Comparison of ENCODE assay signal across 10 mouse cellular contexts in genomic region chr7:130948563-130949208, GRCm38 (mm10). TPM values are rescaled to one million over a fixed set of nuclear protein-coding genes. Genes with fewer than 3 reads are reported as not detected.
A peak's percentile ranks its signal among the peaks of the same experiment; 100 is the strongest.
DNase-seq lines count a peak whose midpoint lies in the region; ATAC-seq and TF ChIP-seq lines count a peak whose summit lies in the region.
"Had no signal": no experiment of that assay in that cellular context is flagged by ENCODE, and none has a peak within 500 bp of the region (broad histone marks: within the 10 kb centered on the region; RNA-seq: fewer than 3 reads in every experiment).

No protein-coding gene starts in this region.

- no peak for DNase-seq in gastrocnemius, adult 2 months
- DNase-seq in gastrocnemius, postnatal 14 days = no peak
- DNase-seq in liver = no peak

- H3K4me3 ChIP-seq in gastrocnemius, adult 2 months = peak overlapping the region; percentile 47
- H3K4me3 ChIP-seq in liver, embryonic 12.5 days = no peak overlapping the region
- H3K4me3 ChIP-seq in embryonic fibroblast, embryonic 13.5 days (ENCODE audit: insufficient read depth, low read length) = no peak overlapping the region
- no peak overlapping the region for H3K4me3 ChIP-seq in liver, embryonic 16.5 days (ENCODE audit: low read depth, low read length)
- no peak overlapping the region for H3K4me3 ChIP-seq in midbrain, embryonic 16.5 days (ENCODE audit: low read depth, low read length)
- H3K4me3 ChIP-seq: hindbrain, embryonic 13.5 days; midbrain, embryonic 12.5 days had no signal

- no peaks in the 10 kb centered on the region for H3K36me3 ChIP-seq in liver, embryonic 12.5 days
- no peaks in the 10 kb centered on the region for H3K36me3 ChIP-seq in liver, embryonic 16.5 days (ENCODE audit: control insufficient read depth, insufficient read depth)
- H3K36me3 ChIP-seq in midbrain, embryonic 16.5 days (ENCODE audit: control insufficient read depth, insufficient read depth, low read length) = no peaks in the 10 kb centered on the region
- H3K36me3 ChIP-seq: hindbrain, embryonic 13.5 days; midbrain, embryonic 12.5 days had no signal

- intact Hi-C loops in gastrocnemius, adult 2 months (cut with DNase I) = no loop called here
- intact Hi-C loops in gastrocnemius, postnatal 14 days (cut with DNase I; ENCODE audit: low total_unique reads) = no loop called here

- H3K27me3 ChIP-seq in liver, embryonic 12.5 days (replicated peaks) = no peaks in the 10 kb centered on the region
- H3K27me3 ChIP-seq in liver, embryonic 16.5 days (ENCODE audit: control insufficient read depth, insufficient read depth, low read depth, low read length) = no peaks in the 10 kb centered on the region
- no peaks in the 10 kb centered on the region for H3K27me3 ChIP-seq in midbrain, embryonic 16.5 days (ENCODE audit: control insufficient read depth, insufficient read depth, low read depth, low read length)
- H3K27me3 ChIP-seq: hindbrain, embryonic 13.5 days; midbrain, embryonic 12.5 days had no signal

- H3K9ac ChIP-seq in liver, embryonic 12.5 days = no peak overlapping the region
- H3K9ac ChIP-seq in liver, embryonic 16.5 days (ENCODE audit: low read depth, low read length) = no peak overlapping the region
- no peak overlapping the region for H3K9ac ChIP-seq in midbrain, embryonic 16.5 days (ENCODE audit: low read depth, low read length)
- H3K9ac ChIP-seq: hindbrain, embryonic 13.5 days; midbrain, embryonic 12.5 days had no signal

- WGBS in liver, embryonic 12.5 days (ENCODE audit: insufficient replicate concordance) = 14% methylated on average over 5 of the region's 5 CpGs
- WGBS in liver, embryonic 16.5 days (ENCODE audit: insufficient replicate concordance) = 15% methylated on average over 5 of the region's 5 CpGs
- 76% methylated on average over 5 of the region's 5 CpGs for WGBS in midbrain, embryonic 16.5 days

- peak overlapping the region; percentile 74 for H3K27ac ChIP-seq in gastrocnemius, adult 2 months
- no peak overlapping the region for H3K27ac ChIP-seq in liver, embryonic 12.5 days
- H3K27ac ChIP-seq in embryonic fibroblast, embryonic 13.5 days (ENCODE audit: insufficient read depth, low read length) = peak overlapping the region; percentile 55
- H3K27ac ChIP-seq in liver, embryonic 16.5 days (ENCODE audit: low read length) = no peak overlapping the region
- H3K27ac ChIP-seq in midbrain, embryonic 16.5 days (ENCODE audit: low read length) = no peak overlapping the region
- H3K27ac ChIP-seq: hindbrain, embryonic 13.5 days; midbrain, embryonic 12.5 days had no signal

- H3K4me1 ChIP-seq in liver, embryonic 12.5 days = 0 out of 2 replicates have a peak, but pooled peaks cover 8% of the 10 kb centered on the region
- H3K4me1 ChIP-seq in embryonic fibroblast, embryonic 13.5 days (ENCODE audit: control insufficient read depth, insufficient read depth, low read length) = peaks cover 12% of the 10 kb centered on the region; the same call in 1 of the 2 replicates
- no peaks in the 10 kb centered on the region for H3K4me1 ChIP-seq in liver, embryonic 16.5 days (ENCODE audit: control insufficient read depth, low read depth, low read length)
- no peaks in the 10 kb centered on the region for H3K4me1 ChIP-seq in midbrain, embryonic 16.5 days (ENCODE audit: control insufficient read depth, insufficient read depth, low read length)
- H3K4me1 ChIP-seq: hindbrain, embryonic 13.5 days; midbrain, embryonic 12.5 days had no signal

- no peak for TF ChIP-seq POLR2A in embryonic fibroblast, embryonic 13.5 days (IDR thresholded peaks at IDR 0.05; ENCODE audit: low read depth, low read length)

- no peaks in the 10 kb centered on the region for H3K9me3 ChIP-seq in liver, embryonic 12.5 days (replicated peaks)
- no peaks in the 10 kb centered on the region for H3K9me3 ChIP-seq in liver, embryonic 16.5 days (replicated peaks; ENCODE audit: control insufficient read depth, low read length)
- H3K9me3 ChIP-seq in midbrain, embryonic 16.5 days (replicated peaks; ENCODE audit: control insufficient read depth, low read length, poor library complexity, severe bottlenecking) = no peaks in the 10 kb centered on the region
- H3K9me3 ChIP-seq: hindbrain, embryonic 13.5 days; midbrain, embryonic 12.5 days had no signal

- TF ChIP-seq CTCF in gastrocnemius, adult 2 months (IDR thresholded peaks at IDR 0.05) = no peak
- no peak for TF ChIP-seq CTCF in embryonic fibroblast, embryonic 13.5 days (IDR thresholded peaks at IDR 0.05; ENCODE audit: borderline replicate concordance, insufficient read depth, low read length)

- 0 out of 2 replicates have a peak overlapping the region, but pooled peaks have one; percentile 6 for H3K4me2 ChIP-seq in liver, embryonic 12.5 days
- H3K4me2 ChIP-seq in liver, embryonic 16.5 days (ENCODE audit: low read depth, low read length) = no peak overlapping the region
- no peak overlapping the region for H3K4me2 ChIP-seq in midbrain, embryonic 16.5 days (ENCODE audit: low read length)
- H3K4me2 ChIP-seq: hindbrain, embryonic 13.5 days; midbrain, embryonic 12.5 days had no signal

- ATAC-seq in liver, embryonic 12.5 days = no peak
- ATAC-seq in liver, embryonic 16.5 days (ENCODE audit: low read depth) = peak; percentile 32; the same call in 1 of the 2 replicates
- ATAC-seq in monocyte, adult 5-6 weeks (replicated peaks; ENCODE audit: insufficient number of reproducible peaks, low FRiP score, low TSS enrichment, poor library complexity, severe bottlenecking) = no peak
- no peak for ATAC-seq in midbrain, embryonic 16.5 days

RNA-seq across cellular contexts. Expression of gene Htra1, which starts 12.8 kb away (rescaled TPM):
- total RNA-seq in gastrocnemius, adult 2 months (2021) = 10 to 100 TPM; 23.9 to 32.6 TPM
- total RNA-seq in gastrocnemius, postnatal 14 days (2021) = 10 to 100 TPM; 65.3 to 77.2 TPM
- 0.75 and 2.1 TPM in 2 replicates for polyA plus RNA-seq in liver, embryonic 12.5 days (2016; fragmentation: Nextera tagmentation; extraction: Ambion mirVana)
- polyA plus RNA-seq in embryonic fibroblast, embryonic 13.5 days (2011; ENCODE audit: insufficient read length, low read depth, missing spikeins) = 195 and 242 TPM in 2 replicates
- polyA plus RNA-seq in liver, embryonic 16.5 days (2015; fragmentation: Nextera tagmentation; extraction: Ambion mirVana) = 1.0 and 1.1 TPM in 2 replicates
- total RNA-seq in monocyte, adult 5-6 weeks (2017) = 0.39 TPM in 1 of 3 replicates, not detected in the others
- 15.5 and 15.6 TPM in 2 replicates for polyA plus RNA-seq in midbrain, embryonic 16.5 days (2015; fragmentation: Nextera tagmentation; extraction: Ambion mirVana)

Comparison
In these comparisons a context has a peak if more than half of its experiments do, and no peak if none do; other contexts are left out.
1. H3K27ac ChIP-seq: peak in gastrocnemius, adult 2 months (single experiment) and embryonic fibroblast, embryonic 13.5 days (single experiment); none in liver, embryonic 12.5 days (single experiment), liver, embryonic 16.5 days (single experiment) and midbrain, embryonic 16.5 days (single experiment).
2. RNA of gene Htra1, which starts 12.8 kb away (polyA plus RNA-seq): 195 to 242 TPM in embryonic fibroblast, embryonic 13.5 days; 15.5 to 15.6 TPM in midbrain, embryonic 16.5 days, 1.0 to 1.1 TPM in liver, embryonic 16.5 days and 0.75 to 2.1 TPM in liver, embryonic 12.5 days; every median in the first group is over 10 times any median in the second.